Mouse (Mus musculus) heart, postnatal 0 days (tissue): ENCODE results near the gene Fndc5. TPM values are rescaled to one million over a fixed set of nuclear protein-coding genes. Genes with fewer than 3 reads are reported as not detected.

Experiments used
- ATAC-seq: fragments of 200-750 bp; cut with Nextera tagmentation; 2 replicates; pipeline ENCODE4 v1.8.0; 2017; ENCODE audit warnings: low read depth, moderate number of reproducible peaks, moderate library complexity; ENCODE audit not compliant: insufficient read depth
- DNase-seq: peaks from one replicate; pipeline ENCODE4 v3.0.0-alpha.2; 2016; ENCODE audit warnings: low spot score
- H3K27ac ChIP-seq: fragments of 300-500 bp; sonication (generic); 2 replicates; pipeline ENCODE4 v1.5.1; 2014; ENCODE audit warnings: low read depth, mild to moderate bottlenecking
- H3K27me3 ChIP-seq: fragments of 300-500 bp; sonication (generic); 2 replicates; pipeline ENCODE4 v1.6.1; 2014; ENCODE audit warnings: low read length, mixed read lengths; ENCODE audit not compliant: control insufficient read depth, insufficient read depth
- H3K36me3 ChIP-seq: fragments of 300-500 bp; sonication (generic); replicated peaks from 2 replicates; pipeline ENCODE4 v1.6.1; 2014; ENCODE audit warnings: low read length, mixed read lengths; ENCODE audit not compliant: control insufficient read depth, insufficient read depth
- H3K4me1 ChIP-seq: fragments of 300-500 bp; sonication (generic); 2 replicates; pipeline ENCODE4 v1.6.1; 2014; ENCODE audit warnings: antibody characterized with exemption; ENCODE audit not compliant: control insufficient read depth, insufficient read depth
- H3K4me2 ChIP-seq: fragments of 300-500 bp; sonication (generic); 2 replicates; pipeline ENCODE4 v1.6.1; 2014; ENCODE audit warnings: low read depth, mild to moderate bottlenecking, low read length, moderate library complexity
- H3K4me3 ChIP-seq: fragments of 300-500 bp; sonication (generic); 2 replicates; pipeline ENCODE4 v1.5.1; 2014; ENCODE audit warnings: low read depth, low read length
- H3K9ac ChIP-seq: fragments of 300-500 bp; sonication (generic); replicated peaks from 2 replicates; pipeline ENCODE4 v1.6.1; 2014; ENCODE audit warnings: low read depth, low read length, mixed read lengths
- H3K9me3 ChIP-seq: fragments of 300-500 bp; sonication (generic); replicated peaks from 2 replicates; pipeline ENCODE4 v1.6.1; 2016; ENCODE audit warnings: low read length; ENCODE audit not compliant: control insufficient read depth
- CTCF ChIP-seq: IDR thresholded peaks from 2 replicates; pipeline ENCODE4 v1.5.1; 2016; ENCODE audit warnings: antibody characterized with exemption, control low read depth, low read depth
- EP300 ChIP-seq: IDR thresholded peaks from 2 replicates; pipeline ENCODE4 v1.6.1; 2016; ENCODE audit warnings: antibody characterized with exemption, low read depth
- WGBS: fragments of 180-500 bp; shearing (Covaris S2); extraction: QIAGEN DNeasy Blood & Tissue Kit; methylation state at CpG from one replicate; pipeline ENCODE4 v1.1.7; 2014; 5-methylcytosine and 5-hydroxymethylcytosine counted together
- polyA plus RNA-seq: library from polyadenylated mRNA; unstranded; fragments of >200 nt; fragmentation: Nextera tagmentation; extraction: Ambion mirVana; gene quantifications from 2 replicates; pipeline ENCODE4 v1.2.1, GENCODE M21; 2015
- total RNA-seq: library from RNA; depleted of rRNA; stranded (reverse); fragments of >200 nt; gene quantifications from 2 replicates; pipeline ENCODE4 v1.2.3, GENCODE M21; 2014; ENCODE audit warnings: low replicate concordance

The Fndc5 gene
- total and polyA plus RNA-seq, 2 experiments from 2014 or later, result 50.7 to 71.1 TPM

GRCm38 (mm10) chr4:129157541-129157940 lies 20.7 kb downstream of the Fndc5 start:
- DNase-seq (no peak), ATAC-seq (no peak)
- WGBS, result 82% methylated on average over 5 of the region's 5 CpGs
- Histone ChIP-seq H3K9me3 (no peaks in the 10 kb centered on the region), H3K27ac (no peak overlapping the region), H3K36me3 (peaks cover 54% of the 10 kb centered on the region), H3K4me1 (peaks cover 4% of the 10 kb centered on the region; the same call in 1 of the 2 replicates), H3K4me3 (no peak overlapping the region), H3K27me3 (no peaks in the 10 kb centered on the region), H3K4me2 (no peak overlapping the region), H3K9ac (no peak overlapping the region)
- TF ChIP-seq CTCF, result no peak
- TF ChIP-seq EP300, result no peak

GRCm38 (mm10) chr4:129158549-129158948 lies 21.8 kb downstream of the Fndc5 start:
- Histone ChIP-seq H3K36me3 (peaks cover 49% of the 10 kb centered on the region), H3K4me2 (no peak overlapping the region), H3K27me3 (no peaks in the 10 kb centered on the region), H3K4me1 (peaks cover 4% of the 10 kb centered on the region; the same call in 1 of the 2 replicates), H3K27ac (peak overlapping the region; percentile 9; the same call in 1 of the 2 replicates), H3K9ac (no peak overlapping the region), H3K4me3 (no peak overlapping the region), H3K9me3 (no peaks in the 10 kb centered on the region)
- WGBS, result 22% methylated on average over 3 of the region's 3 CpGs
- no peak for ATAC-seq
- no peak for DNase-seq
- TF ChIP-seq CTCF, result no peak
- TF ChIP-seq EP300, result no peak

- H3K36me3 ChIP-seq, result peaks cover 40% of the 10 kb centered on the region
- no peak overlapping the region for H3K4me3 ChIP-seq
- H3K27me3 ChIP-seq, result no peaks in the 10 kb centered on the region
- WGBS, result 90% methylated on average over 1 of the region's 1 CpGs
- no peaks in the 10 kb centered on the region for H3K9me3 ChIP-seq
- DNase-seq (no peak), ATAC-seq (no peak)
- H3K9ac ChIP-seq, result no peak overlapping the region
- peaks cover 4% of the 10 kb centered on the region; the same call in 1 of the 2 replicates for H3K4me1 ChIP-seq
- no peak overlapping the region for H3K27ac ChIP-seq
- no peak overlapping the region for H3K4me2 ChIP-seq
- no peak for TF ChIP-seq EP300
- TF ChIP-seq CTCF, result no peak
These were observed 24.3 kb downstream of the Fndc5 start for GRCm38 (mm10) chr4:129161076-129161475.

GRCm38 (mm10) chr4:129161581-129162255 lies 24.9 kb downstream of the Fndc5 start:
- Histone ChIP-seq H3K36me3 (peaks cover 42% of the 10 kb centered on the region), H3K4me2 (no peak overlapping the region), H3K27me3 (no peaks in the 10 kb centered on the region), H3K27ac (no peak overlapping the region), H3K4me1 (peaks cover 4% of the 10 kb centered on the region; the same call in 1 of the 2 replicates), H3K9me3 (no peaks in the 10 kb centered on the region), H3K4me3 (no peak overlapping the region), H3K9ac (no peak overlapping the region)
- 92% methylated on average over 4 of the region's 4 CpGs for WGBS
- DNase-seq (no peak), ATAC-seq (no peak)
- no peak for TF ChIP-seq EP300
- no peak for TF ChIP-seq CTCF

- 57% methylated on average over 1 of the region's 1 CpGs for WGBS
- Histone ChIP-seq H3K27ac (no peak overlapping the region), H3K36me3 (peaks cover 62% of the 10 kb centered on the region), H3K9me3 (no peaks in the 10 kb centered on the region), H3K4me3 (no peak overlapping the region), H3K4me1 (no peaks in the 10 kb centered on the region), H3K4me2 (no peak overlapping the region), H3K9ac (no peak overlapping the region), H3K27me3 (no peaks in the 10 kb centered on the region)
- DNase-seq, result no peak
- no peak for ATAC-seq
- TF ChIP-seq EP300 (no peak), CTCF (no peak)
These were observed 35.7 kb downstream of the Fndc5 start for GRCm38 (mm10) chr4:129172529-129172928.

GRCm38 (mm10) chr4:129179560-129179959 lies 42.8 kb downstream of the Fndc5 start:
- no peak for DNase-seq
- Histone ChIP-seq H3K4me1 (no peaks in the 10 kb centered on the region), H3K27ac (no peak overlapping the region), H3K4me3 (no peak overlapping the region), H3K36me3 (peaks cover 49% of the 10 kb centered on the region), H3K4me2 (no peak overlapping the region), H3K9ac (no peak overlapping the region), H3K27me3 (no peaks in the 10 kb centered on the region), H3K9me3 (no peaks in the 10 kb centered on the region)
- 48% methylated on average over 1 of the region's 1 CpGs for WGBS
- ATAC-seq, result no peak
- peak; percentile 50 for TF ChIP-seq CTCF
- TF ChIP-seq EP300, result no peak
